21 mouse cellular contexts compared by ENCODE assay signal in the genomic region with DNA sequence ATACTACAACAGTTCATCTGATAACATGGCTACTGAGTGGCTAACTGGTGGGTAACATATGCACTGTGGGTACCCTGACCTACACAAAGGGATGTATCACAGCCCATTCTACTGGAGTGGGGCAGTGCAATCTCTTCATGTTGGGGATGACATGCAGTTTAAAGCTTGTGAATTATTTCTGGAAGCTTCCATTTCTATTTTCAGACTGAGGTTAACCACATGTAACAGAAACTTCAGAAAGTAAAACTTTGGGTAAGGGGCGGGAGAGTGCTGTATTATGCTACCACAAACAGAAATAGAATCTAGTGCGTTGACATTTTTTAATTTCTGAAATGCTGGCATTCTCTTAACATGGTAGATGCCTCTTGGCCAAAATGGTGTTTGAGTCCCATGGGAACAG.
DNase-seq lines count a peak whose midpoint lies in the region; ATAC-seq lines count a peak whose summit lies in the region.
"Had no signal": no experiment of that assay in that cellular context is flagged by ENCODE, and none has a peak within 500 bp of the region (broad histone marks: within the 10 kb centered on the region; RNA-seq: fewer than 3 reads in every experiment).

No protein-coding gene starts in this region.

- DNase-seq in thymus, postnatal 0 days (ENCODE audit: low spot score): peak; percentile 46
- no peak for DNase-seq in thymus, adult 18-20 months
- no peak for DNase-seq in cerebellum, adult 8-10 months
- no peak for DNase-seq in heart, postnatal 10 days
- no peak for DNase-seq in kidney, adult 18-20 months
- DNase-seq: adrenal gland, adult 2 months; adrenal gland, postnatal 14 days; cerebellum, adult 11 months; cerebellum, adult 2 months; cerebellum, postnatal 10 days; cerebellum, postnatal 36 days; forebrain, postnatal 0 days; gastrocnemius, adult 2 months; gastrocnemius, postnatal 14 days; heart, postnatal 36 days had no signal

- intact Hi-C loops in heart, postnatal 10 days (cut with DNase I): no loop called here

- ATAC-seq in CD4-positive, CD25-positive, alpha-beta regulatory T cell, adult 4 months: peak; percentile 39
- ATAC-seq in common myeloid progenitor, adult 5-6 weeks (replicated peaks; ENCODE audit: low read depth, poor library complexity, severe bottlenecking): peak; percentile 34
- peak; percentile 15; the same call in 1 of the 2 replicates for ATAC-seq in megakaryocyte progenitor cell, adult 5-6 weeks (replicated peaks; ENCODE audit: poor library complexity)
- ATAC-seq: forebrain, embryonic 14.5 days; forebrain, postnatal 0 days; hindbrain, postnatal 0 days; Patski had no signal
